Mouse (Mus musculus) embryonic facial prominence, embryonic 14.5 days (tissue): ENCODE measurements around the gene Sfxn1. TPM values are rescaled to one million over a fixed set of nuclear protein-coding genes. Genes with fewer than 3 reads are reported as not detected.

Experiments used
- ATAC-seq: fragments of 200-750 bp; cut with Nextera tagmentation; 2 replicates; pipeline ENCODE4 v1.8.0; 2017; ENCODE audit warnings: low read depth, moderate number of reproducible peaks, moderate TSS enrichment
- DNase-seq: peaks from one replicate; pipeline ENCODE4 v3.0.0-alpha.2; 2015; ENCODE audit warnings: low spot score
- H3K27ac ChIP-seq: fragments of 300-500 bp; sonication (generic); replicated peaks from 2 replicates; pipeline ENCODE4 v1.5.1; 2014; ENCODE audit warnings: low read depth, mild to moderate bottlenecking, low read length, moderate library complexity
- H3K27me3 ChIP-seq: fragments of 300-500 bp; sonication (generic); replicated peaks from 2 replicates; pipeline ENCODE4 v1.6.1; 2014; ENCODE audit warnings: low read length; ENCODE audit not compliant: control insufficient read depth, insufficient read depth
- H3K36me3 ChIP-seq: fragments of 300-500 bp; sonication (generic); 2 replicates; pipeline ENCODE4 v1.6.1; 2014; ENCODE audit warnings: low read length, mixed read lengths; ENCODE audit not compliant: control insufficient read depth, insufficient read depth
- H3K4me1 ChIP-seq: fragments of 300-500 bp; sonication (generic); 2 replicates; pipeline ENCODE4 v1.6.1; 2014; ENCODE audit warnings: antibody characterized with exemption, low read length; ENCODE audit not compliant: control insufficient read depth, insufficient read depth
- H3K4me2 ChIP-seq: fragments of 300-500 bp; sonication (generic); 2 replicates; pipeline ENCODE4 v1.6.1; 2014; ENCODE audit warnings: low read depth, mild to moderate bottlenecking, low read length, moderate library complexity, mixed read lengths
- H3K4me3 ChIP-seq: fragments of 300-500 bp; sonication (generic); 2 replicates; pipeline ENCODE4 v1.5.1; 2014; ENCODE audit warnings: low read depth, mild to moderate bottlenecking, low read length
- H3K9ac ChIP-seq: fragments of 300-500 bp; sonication (generic); 2 replicates; pipeline ENCODE4 v1.6.1; 2014; ENCODE audit warnings: low read depth, mild to moderate bottlenecking, low read length, moderate library complexity, mixed read lengths
- H3K9me3 ChIP-seq: fragments of 300-500 bp; sonication (generic); 2 replicates; pipeline ENCODE4 v1.6.1; 2016; ENCODE audit warnings: low read length; ENCODE audit not compliant: control insufficient read depth
- WGBS: fragments of 180-500 bp; shearing (Covaris S2); extraction: QIAGEN DNeasy Blood & Tissue Kit; methylation state at CpG from one replicate; pipeline ENCODE4 v1.1.7; 2014; 5-methylcytosine and 5-hydroxymethylcytosine counted together
- polyA plus RNA-seq: library from polyadenylated mRNA; unstranded; fragments of >200 nt; fragmentation: Nextera tagmentation; extraction: Ambion mirVana; gene quantifications from 2 replicates; pipeline ENCODE4 v1.2.1, GENCODE M21; 2014

Gene Sfxn1
- polyA plus RNA-seq, 1 experiment from 2014 or later: 51.4 TPM

GRCm38 (mm10) chr13:54094963-54095362, 23.3 kb downstream of the Sfxn1 start:
- no peak overlapping the region for H3K4me3 ChIP-seq
- DNase-seq: no peak
- 77% methylated on average over 6 of the region's 6 CpGs for WGBS
- no peak overlapping the region for H3K9ac ChIP-seq
- H3K27ac ChIP-seq: no peak overlapping the region
- no peaks in the 10 kb centered on the region for H3K4me1 ChIP-seq
- H3K9me3 ChIP-seq: no peaks in the 10 kb centered on the region
- peaks cover 62% of the 10 kb centered on the region for H3K36me3 ChIP-seq
- ATAC-seq: no peak
- no peak overlapping the region for H3K4me2 ChIP-seq
- no peaks in the 10 kb centered on the region for H3K27me3 ChIP-seq

- H3K27me3 ChIP-seq: no peaks in the 10 kb centered on the region
- no peak overlapping the region for H3K27ac ChIP-seq
- H3K9ac ChIP-seq: no peak overlapping the region
- no peaks in the 10 kb centered on the region for H3K4me1 ChIP-seq
- ATAC-seq (no peak), DNase-seq (no peak)
- H3K36me3 ChIP-seq: peaks cover 64% of the 10 kb centered on the region
- H3K4me3 ChIP-seq: no peak overlapping the region
- no peaks in the 10 kb centered on the region for H3K9me3 ChIP-seq
- 88% methylated on average over 8 of the region's 8 CpGs for WGBS
- H3K4me2 ChIP-seq: no peak overlapping the region
Measured at GRCm38 (mm10) chr13:54095721-54096120, 24.1 kb downstream of the Sfxn1 start.

DNA sequence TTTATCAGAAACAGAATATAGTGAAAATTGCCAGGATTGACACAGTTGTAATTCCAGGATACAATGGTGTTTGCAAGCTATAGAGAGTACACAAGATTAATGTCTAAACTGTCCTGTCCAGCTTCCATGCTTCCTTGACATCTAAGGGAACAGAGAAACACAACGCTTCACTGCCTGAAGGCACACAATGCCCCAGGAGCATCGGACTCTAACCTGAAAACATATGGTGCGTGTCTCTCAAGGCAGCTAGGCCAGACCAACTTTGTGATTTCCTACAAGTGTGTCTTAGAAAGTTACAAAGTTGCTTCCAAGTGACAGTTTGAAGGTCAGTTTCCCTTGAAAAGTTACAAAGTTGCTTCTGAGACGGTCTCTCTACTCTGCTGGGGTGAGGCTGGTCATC, 25.6 kb downstream of the Sfxn1 start:
- H3K9me3 ChIP-seq: no peaks in the 10 kb centered on the region
- DNase-seq: no peak
- 80% methylated on average over 4 of the region's 4 CpGs for WGBS
- H3K27ac ChIP-seq: no peak overlapping the region
- H3K4me1 ChIP-seq: no peaks in the 10 kb centered on the region
- H3K4me2 ChIP-seq: no peak overlapping the region
- no peak overlapping the region for H3K9ac ChIP-seq
- H3K36me3 ChIP-seq: peaks cover 50% of the 10 kb centered on the region
- no peaks in the 10 kb centered on the region for H3K27me3 ChIP-seq
- no peak for ATAC-seq
- H3K4me3 ChIP-seq: no peak overlapping the region

GRCm38 (mm10) chr13:54097797-54098196, 26.1 kb downstream of the Sfxn1 start:
- no peaks in the 10 kb centered on the region for H3K4me1 ChIP-seq
- WGBS: 89% methylated on average over 6 of the region's 6 CpGs
- ATAC-seq: no peak
- DNase-seq: no peak
- no peak overlapping the region for H3K4me3 ChIP-seq
- H3K36me3 ChIP-seq: peaks cover 44% of the 10 kb centered on the region
- H3K9ac ChIP-seq: no peak overlapping the region
- H3K27ac ChIP-seq: no peak overlapping the region
- H3K9me3 ChIP-seq: no peaks in the 10 kb centered on the region
- no peaks in the 10 kb centered on the region for H3K27me3 ChIP-seq
- no peak overlapping the region for H3K4me2 ChIP-seq

DNA sequence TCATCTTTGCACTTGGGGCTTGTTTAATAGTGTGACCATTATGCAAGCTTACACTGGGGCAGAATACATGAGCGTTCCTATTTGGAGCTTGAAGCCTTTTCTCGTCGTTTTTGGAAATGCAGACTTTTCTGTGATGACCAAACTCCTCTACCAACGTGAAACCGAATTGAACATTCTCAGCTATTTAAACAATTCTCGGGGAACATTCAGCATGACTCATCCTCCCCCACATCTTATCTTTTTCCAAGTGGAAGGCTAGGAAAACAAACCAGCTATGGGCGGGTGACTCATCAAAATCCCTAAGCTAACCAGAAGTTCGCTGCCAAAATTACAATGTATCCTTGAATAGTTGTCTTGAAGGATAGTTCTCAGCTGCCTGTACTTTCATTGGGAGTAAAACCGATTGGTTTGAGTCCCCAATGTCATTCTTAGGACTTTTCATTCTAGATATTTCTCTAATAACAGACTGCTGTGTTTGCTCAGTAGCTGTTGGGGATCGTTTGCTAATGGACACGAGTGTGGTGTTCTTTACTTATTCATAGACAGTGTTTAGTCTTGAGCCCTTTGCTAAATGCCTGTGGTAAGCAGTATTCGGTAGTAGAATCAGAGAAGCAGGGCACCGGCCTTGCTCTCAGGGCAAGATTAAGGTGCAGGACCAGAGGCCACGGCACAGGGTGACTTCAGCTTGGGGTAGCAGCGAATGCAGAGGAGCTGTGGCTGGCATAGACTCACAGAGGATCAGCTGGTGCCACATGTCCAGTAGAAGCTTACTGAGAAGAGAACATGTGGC, 29.6 kb downstream of the Sfxn1 start:
- H3K9ac ChIP-seq: no peak overlapping the region
- no peaks in the 10 kb centered on the region for H3K9me3 ChIP-seq
- H3K36me3 ChIP-seq: peaks cover 24% of the 10 kb centered on the region
- no peaks in the 10 kb centered on the region for H3K27me3 ChIP-seq
- WGBS: 87% methylated on average over 15 of the region's 15 CpGs
- no peak overlapping the region for H3K4me3 ChIP-seq
- DNase-seq (no peak), ATAC-seq (no peak)
- H3K4me2 ChIP-seq: no peak overlapping the region
- H3K27ac ChIP-seq: no peak overlapping the region
- H3K4me1 ChIP-seq: no peaks in the 10 kb centered on the region

GRCm38 (mm10) chr13:54102061-54102460, 30.4 kb downstream of the Sfxn1 start:
- peaks cover 20% of the 10 kb centered on the region for H3K36me3 ChIP-seq
- no peak overlapping the region for H3K4me2 ChIP-seq
- no peak overlapping the region for H3K27ac ChIP-seq
- H3K9me3 ChIP-seq: no peaks in the 10 kb centered on the region
- DNase-seq: no peak
- no peak overlapping the region for H3K4me3 ChIP-seq
- ATAC-seq: no peak
- H3K27me3 ChIP-seq: no peaks in the 10 kb centered on the region
- 70% methylated on average over 3 of the region's 3 CpGs for WGBS
- no peak overlapping the region for H3K9ac ChIP-seq
- H3K4me1 ChIP-seq: no peaks in the 10 kb centered on the region

- Histone ChIP-seq H3K27me3 (no peaks in the 10 kb centered on the region), H3K36me3 (peaks cover 20% of the 10 kb centered on the region), H3K27ac (no peak overlapping the region), H3K4me1 (no peaks in the 10 kb centered on the region), H3K4me2 (no peak overlapping the region), H3K9ac (no peak overlapping the region), H3K4me3 (no peak overlapping the region), H3K9me3 (no peaks in the 10 kb centered on the region)
- DNase-seq: no peak
- ATAC-seq: no peak
- whole genome bisulfite sequencing: 89% methylated on average over 3 of the region's 3 CpGs
Measured at GRCm38 (mm10) chr13:54103271-54103670, 31.6 kb downstream of the Sfxn1 start.

GRCm38 (mm10) chr13:54103866-54104265, 32.2 kb downstream of the Sfxn1 start:
- Histone ChIP-seq H3K9me3 (no peaks in the 10 kb centered on the region), H3K4me2 (no peak overlapping the region), H3K4me3 (no peak overlapping the region), H3K27ac (no peak overlapping the region), H3K9ac (no peak overlapping the region), H3K4me1 (no peaks in the 10 kb centered on the region), H3K36me3 (peaks cover 20% of the 10 kb centered on the region), H3K27me3 (no peaks in the 10 kb centered on the region)
- no peak for ATAC-seq
- no peak for DNase-seq
- 69% methylated on average over 10 of the region's 10 CpGs for WGBS
